Mouse (Mus musculus) megakaryocyte, adult 5-6 weeks (primary cell): ENCODE results near the gene Marf1. TPM values are rescaled to one million over a fixed set of nuclear protein-coding genes. Genes with fewer than 3 reads are reported as not detected.
A peak's percentile ranks its signal among the peaks of the same experiment; 100 is the strongest.

Experiments used
- ATAC-seq: 2 replicates; pipeline ENCODE4 v1.8.0; 2016; ENCODE audit warnings: mild to moderate bottlenecking, inconsistent platforms; ENCODE audit not compliant: poor library complexity, severe bottlenecking
- total RNA-seq, 2 experiments: library from RNA; stranded (forward) in 1 of 2; stranded (reverse) in 1 of 2; fragments of 153-499, 151-499 nt in 1 of 2; fragments of 221-1000, 200-1000 nt in 1 of 2; gene quantifications; 2 replicates each; pipeline versions ENCODE4 v1.2.3 to v1.2.4; 2015 to 2017

Marf1 gene
- total RNA-seq, 2 experiments from 2014 or later = 27.9 to 41.1 TPM

- no peak for ATAC-seq
These were observed 25.1 kb downstream of the Marf1 start for GRCm38 (mm10) chr16:14137976-14138561.

GRCm38 (mm10) chr16:14135014-14135413 is 28.1 kb downstream of the Marf1 start:
- ATAC-seq = peak; percentile 75

GRCm38 (mm10) chr16:14131838-14132237 is 31.3 kb downstream of the Marf1 start:
- ATAC-seq = peak; percentile 80

- no peak; the same call in 1 of the 2 replicates for ATAC-seq
These were observed 31.8 kb downstream of the Marf1 start for GRCm38 (mm10) chr16:14131376-14131775.

GRCm38 (mm10) chr16:14130796-14131195 is 32.4 kb downstream of the Marf1 start:
- ATAC-seq = no peak

GRCm38 (mm10) chr16:14128977-14129376 is 34.2 kb downstream of the Marf1 start:
- no peak for ATAC-seq

GRCm38 (mm10) chr16:14125253-14125652 is 37.9 kb downstream of the Marf1 start:
- ATAC-seq = no peak

GRCm38 (mm10) chr16:14124709-14125108 is 38.4 kb downstream of the Marf1 start:
- ATAC-seq = no peak

GRCm38 (mm10) chr16:14123901-14124300 is 39.2 kb downstream of the Marf1 start:
- no peak for ATAC-seq

GRCm38 (mm10) chr16:14122586-14122985 is 40.6 kb downstream of the Marf1 start:
- no peak for ATAC-seq

GRCm38 (mm10) chr16:14121563-14121962 is 41.6 kb downstream of the Marf1 start:
- ATAC-seq = no peak

- ATAC-seq = no peak
These were observed 42.2 kb downstream of the Marf1 start for GRCm38 (mm10) chr16:14120941-14121340.

- ATAC-seq = no peak
These were observed 45.9 kb downstream of the Marf1 start for GRCm38 (mm10) chr16:14117299-14117698.

- ATAC-seq = peak; percentile 57
These were observed 50.4 kb downstream of the Marf1 start for GRCm38 (mm10) chr16:14112742-14113141.

GRCm38 (mm10) chr16:14112133-14112532 is 51.0 kb downstream of the Marf1 start:
- peak; percentile 51; the same call in 1 of the 2 replicates for ATAC-seq

GRCm38 (mm10) chr16:14110922-14111321 is 52.2 kb downstream of the Marf1 start:
- ATAC-seq = peak; percentile 41; the same call in 1 of the 2 replicates

GRCm38 (mm10) chr16:14109651-14110230 is 53.4 kb downstream of the Marf1 start:
- ATAC-seq = peak; percentile 57

- ATAC-seq = no peak
These were observed 57.3 kb downstream of the Marf1 start for GRCm38 (mm10) chr16:14105891-14106290.

GRCm38 (mm10) chr16:14091771-14092170 is 71.4 kb downstream of the Marf1 start:
- no peak for ATAC-seq

- no peak for ATAC-seq
These were observed 73.9 kb downstream of the Marf1 start for GRCm38 (mm10) chr16:14089296-14089695.

GRCm38 (mm10) chr16:14088249-14088648 is 74.9 kb downstream of the Marf1 start:
- peak; percentile 98 for ATAC-seq

- no peak for ATAC-seq
These were observed 80.2 kb downstream of the Marf1 start for GRCm38 (mm10) chr16:14082925-14083324.
